Mouse (Mus musculus): ENCODE measurements around the gene Carm1.

- no peak for TF ChIP-seq POLR2A (IDR thresholded peaks at IDR 0.05; ENCODE audit: borderline replicate concordance, extremely low read depth, insufficient read depth, insufficient read length, poor library complexity, severe bottlenecking)
- no peak for TF ChIP-seq CTCF (IDR thresholded peaks at IDR 0.05; ENCODE audit: borderline replicate concordance, extremely low read depth, insufficient read depth, insufficient read length)
These were observed 48.1 kb downstream of the Carm1 start for GRCm38 (mm10) chr9:21594838-21595237.
